Mouse (Mus musculus): ENCODE measurements at regions not wholly inside any gene's neighbourhood (a gene's known extent, or its start where the extent isn't known, plus 50 kb on each side); places are given as distances from the start of the nearest gene placed in this dataset.

DNA sequence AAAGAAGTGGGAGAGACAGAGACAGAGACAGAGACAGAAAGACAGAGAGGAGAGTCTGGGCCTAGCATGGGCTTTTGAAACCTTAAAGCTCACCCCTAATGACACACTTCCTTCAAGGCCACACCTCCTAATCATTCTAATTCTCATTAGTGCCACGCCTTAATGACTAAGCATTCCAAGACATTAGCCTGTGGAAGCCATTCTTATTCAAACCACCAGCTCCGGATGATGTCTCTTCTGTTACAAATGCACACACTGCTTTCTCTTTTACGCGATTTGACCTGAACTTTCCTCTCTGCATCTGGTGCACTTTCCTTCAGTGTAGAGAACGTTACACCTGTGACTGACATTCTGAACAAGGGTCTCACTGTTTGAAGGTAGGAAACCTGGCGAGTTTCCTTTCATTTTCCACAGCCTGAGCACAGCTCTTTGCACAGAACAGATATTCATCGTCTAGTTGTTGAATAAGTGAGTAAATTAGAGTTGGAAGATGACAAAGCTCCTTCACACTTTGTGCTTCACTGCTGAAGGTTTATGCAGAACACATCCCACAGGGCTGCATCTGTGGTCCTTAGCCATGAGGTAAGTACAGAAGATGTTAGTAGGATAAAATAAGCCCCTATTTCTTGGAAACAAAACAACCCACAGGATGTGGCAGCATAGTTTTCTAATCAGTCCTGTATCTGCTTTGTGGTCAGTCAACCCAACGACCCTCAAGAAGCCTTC is 116.8 kb downstream of the Faxc start:
- no peak for DNase-seq (ENCODE audit: low spot score)

DNA sequence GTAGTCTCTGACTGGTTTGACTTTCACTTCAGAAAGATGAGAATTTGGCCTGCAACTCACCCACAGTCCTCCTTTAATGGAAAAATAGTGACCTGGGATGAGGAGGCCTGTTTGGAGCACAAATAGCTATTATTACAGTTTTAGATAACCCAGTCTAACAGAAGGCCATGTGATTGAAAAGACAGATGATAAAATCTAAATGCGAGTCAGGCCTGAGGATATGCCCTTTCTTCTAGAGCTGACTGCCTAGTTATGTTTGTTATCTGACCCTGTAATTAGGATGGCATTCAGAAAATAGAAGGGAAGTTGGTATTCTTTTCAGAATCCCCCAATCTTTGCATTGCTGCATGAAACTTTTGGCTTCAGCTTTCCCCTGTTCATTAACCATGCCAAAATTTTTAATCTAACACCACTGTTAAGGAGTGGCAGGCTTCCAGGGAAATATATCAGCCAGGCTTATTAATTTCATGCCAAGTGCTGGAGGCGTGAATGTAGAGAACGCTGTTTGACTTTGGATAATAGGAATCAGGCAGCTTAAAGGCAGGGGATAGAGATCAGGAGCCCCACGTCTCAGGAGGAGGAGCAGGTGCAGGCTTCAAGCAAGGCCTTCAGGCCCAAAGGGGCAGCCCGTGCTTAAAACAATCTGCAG is 135.8 kb downstream of the Faxc start:
- DNase-seq (ENCODE audit: low spot score) = no peak

DNA sequence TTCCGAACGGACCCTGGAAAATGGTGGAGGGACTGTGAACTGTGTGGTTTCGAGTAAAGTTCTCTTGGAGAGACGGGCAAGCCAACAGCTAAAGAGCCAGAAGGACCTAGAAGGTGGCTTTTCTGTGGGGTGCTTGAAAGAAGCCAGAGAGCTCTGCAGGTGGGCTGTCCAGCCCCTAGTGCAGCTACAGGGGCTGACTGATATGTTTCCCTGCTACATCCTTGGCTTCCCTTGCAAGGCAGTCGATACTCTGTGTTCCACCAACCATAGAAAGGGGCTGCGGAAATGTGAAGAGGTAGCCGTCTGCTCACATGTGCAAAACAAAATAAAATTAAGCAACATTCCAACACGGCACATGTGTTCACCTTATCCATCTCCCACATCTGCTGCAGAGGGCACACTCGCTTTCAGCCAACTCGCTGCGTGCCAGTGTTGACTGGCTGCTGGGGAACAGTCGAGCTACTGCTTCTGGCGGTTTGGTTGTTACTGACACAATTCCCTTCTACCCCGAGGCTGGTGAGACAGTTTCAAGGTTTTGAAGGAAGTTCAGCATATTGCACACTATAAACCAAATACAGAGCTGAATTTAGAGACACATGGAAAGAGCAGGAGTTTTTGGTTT is 136.7 kb downstream of the Faxc start:
- DNase-seq (ENCODE audit: low spot score) = no peak

DNA sequence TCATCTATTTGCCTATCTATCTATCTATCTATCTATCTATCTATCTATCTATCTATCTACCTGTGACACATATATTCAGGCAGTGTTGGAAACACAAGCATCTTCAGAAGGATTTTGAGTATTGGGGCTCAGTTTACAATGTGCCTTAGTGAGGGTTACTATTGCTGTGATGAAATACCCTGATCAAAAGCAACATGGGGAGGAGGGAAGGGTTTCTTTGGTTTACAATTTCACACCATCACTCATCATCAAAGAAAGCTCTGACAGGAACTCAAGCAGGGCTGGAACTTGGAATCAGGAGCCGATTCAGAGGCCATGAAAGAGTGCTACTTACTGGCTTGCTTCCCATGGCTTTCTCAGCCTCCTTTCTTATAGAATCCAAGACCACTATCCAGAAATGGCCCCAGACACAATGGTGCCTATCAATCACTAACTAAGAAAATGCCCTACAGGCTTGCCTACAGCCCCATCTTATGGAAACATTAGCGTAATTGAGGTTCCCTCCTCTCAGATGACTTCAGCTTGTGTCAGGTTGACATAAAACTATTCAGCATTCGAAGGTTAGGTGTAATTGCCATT is 157.2 kb downstream of the Faxc start:
- DNase-seq (ENCODE audit: low spot score) = no peak

DNA sequence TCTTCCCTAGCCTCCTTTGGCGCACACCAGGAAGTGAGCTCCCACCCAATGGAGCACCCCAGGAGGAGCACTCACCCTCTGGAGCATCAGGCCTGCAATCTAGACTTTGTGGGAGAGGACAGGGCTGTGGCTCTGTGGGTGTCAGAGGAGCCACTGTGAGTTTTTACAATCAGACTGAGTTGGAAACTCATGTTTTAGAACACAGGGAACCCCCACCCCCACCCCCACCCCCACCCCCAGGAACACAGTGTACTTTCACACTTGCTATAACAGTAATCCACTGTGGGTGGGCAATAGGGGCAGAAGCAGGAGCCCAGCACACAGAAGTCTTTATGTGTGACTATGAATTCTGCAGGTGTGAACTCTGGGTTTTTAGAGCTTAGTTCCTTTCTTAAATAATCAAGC is 158.5 kb downstream of the Faxc start:
- DNase-seq (ENCODE audit: low spot score) = no peak

DNA sequence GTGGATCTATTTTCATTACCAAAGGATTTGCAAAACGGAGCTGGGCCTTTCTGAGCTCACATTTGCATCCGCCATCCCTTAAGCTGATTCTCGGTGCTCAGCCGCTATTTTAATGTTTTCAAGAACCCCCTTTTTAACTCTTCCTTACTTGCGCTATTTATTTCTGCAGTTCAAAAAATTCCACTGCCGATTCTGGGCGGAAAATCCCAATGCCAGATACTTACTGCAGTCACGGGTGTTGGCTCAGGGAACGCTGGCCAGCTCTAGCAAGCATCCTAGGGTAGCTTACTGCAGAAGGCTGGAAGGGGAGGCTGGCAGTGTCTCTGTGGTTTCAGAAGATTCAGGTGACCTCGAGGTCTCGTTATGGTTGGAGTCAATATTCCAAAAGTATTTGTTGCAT is 159.4 kb downstream of the Faxc start:
- no peak for DNase-seq (ENCODE audit: low spot score)

DNA sequence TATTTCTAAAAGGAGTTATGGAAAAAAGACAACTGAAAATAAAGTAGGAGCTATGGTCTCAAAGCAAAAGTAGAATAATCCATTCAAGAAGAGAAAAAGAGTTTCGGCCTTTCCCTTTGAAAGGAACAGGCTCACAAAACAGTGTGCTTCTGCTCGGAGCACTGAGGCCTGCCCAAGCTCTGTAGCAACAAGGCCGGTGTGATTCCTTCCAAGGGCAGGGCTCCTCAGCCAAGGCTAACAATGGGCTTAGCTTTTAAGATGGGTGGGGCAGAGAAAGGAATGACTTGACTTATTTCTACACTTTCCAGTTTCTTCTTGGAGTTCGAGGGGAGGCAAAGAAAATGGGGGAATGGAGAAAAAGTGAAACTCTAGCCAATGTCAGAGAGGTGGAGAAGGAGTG is 161.4 kb downstream of the Faxc start:
- no peak for DNase-seq (ENCODE audit: low spot score)

DNA sequence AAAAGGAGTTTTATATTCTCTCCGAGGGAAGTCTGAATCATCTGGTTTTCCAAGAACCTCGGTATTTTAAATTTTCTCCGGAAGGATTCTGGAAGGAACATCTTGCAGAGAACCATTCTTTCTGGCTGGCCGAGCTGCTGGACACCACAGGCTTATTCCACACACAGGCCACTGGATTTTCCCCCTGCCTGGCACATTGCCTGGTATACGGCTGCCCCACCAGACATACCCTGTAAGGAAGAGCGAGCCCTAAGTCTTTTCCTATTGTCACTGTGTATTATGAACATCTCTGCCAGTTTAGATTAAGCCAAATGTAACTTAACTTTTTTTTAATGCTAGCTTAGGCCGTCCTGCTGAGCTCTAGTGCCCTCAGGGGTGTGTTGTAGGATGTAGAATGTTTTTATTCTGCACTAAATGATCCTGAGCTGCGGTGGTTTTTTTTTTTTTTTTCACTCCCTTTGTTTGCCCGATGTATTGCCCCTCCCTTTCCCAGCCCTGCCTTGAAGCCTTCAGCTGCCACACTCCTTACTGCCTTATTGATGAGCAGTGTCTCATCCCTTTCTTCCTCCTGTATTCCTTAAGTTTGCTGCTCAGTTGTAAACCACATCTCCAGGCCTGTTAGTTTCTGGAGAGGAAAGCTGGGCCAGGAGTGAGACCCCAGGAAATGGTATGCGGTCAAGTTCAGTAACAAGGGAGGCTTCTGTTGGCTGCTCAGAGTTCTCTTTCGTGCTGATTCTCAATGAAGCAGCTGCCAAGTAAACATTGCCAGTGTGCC is 164.3 kb downstream of the Faxc start:
- DNase-seq (ENCODE audit: low spot score) = peak; percentile 44

DNA sequence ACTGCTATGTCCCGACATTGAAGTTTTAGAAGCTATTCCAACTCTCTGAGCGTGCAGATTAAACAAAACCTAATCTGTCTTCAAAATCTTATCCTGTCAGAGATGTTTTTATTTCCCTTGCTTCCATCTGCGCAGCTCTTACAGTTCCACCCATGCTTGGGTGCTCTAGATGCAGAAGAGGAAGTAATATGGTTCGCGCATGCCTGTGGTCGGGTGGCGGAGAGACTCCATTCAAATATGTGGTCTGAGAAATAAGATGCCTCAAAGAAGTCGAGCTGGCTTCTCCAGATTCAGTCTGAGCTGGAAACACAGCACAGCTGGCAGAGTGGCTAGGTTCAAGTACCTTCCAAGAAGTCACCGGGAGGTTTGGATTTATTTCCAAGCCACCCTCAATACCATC is 167.5 kb downstream of the Faxc start:
- DNase-seq (ENCODE audit: low spot score) = no peak

DNA sequence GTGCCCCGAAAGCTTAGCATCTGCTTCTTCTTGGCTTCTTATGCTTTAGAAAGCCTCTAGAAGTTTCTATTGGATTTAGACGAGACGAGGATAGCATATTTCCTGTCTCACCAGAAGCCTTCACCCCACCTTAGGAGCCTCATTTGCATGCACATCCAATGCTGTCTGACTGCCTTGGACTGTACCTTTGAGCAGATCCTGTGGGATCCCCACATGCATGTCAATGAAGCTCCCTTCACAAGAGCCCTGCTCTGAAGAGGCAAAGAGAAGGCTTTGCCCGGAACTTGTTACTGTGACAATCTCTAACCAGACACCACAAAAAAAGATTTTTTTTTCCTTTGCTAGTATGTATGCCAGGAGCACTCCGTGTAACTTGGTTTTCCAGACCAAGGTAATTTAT is 171.3 kb downstream of the Faxc start:
- no peak for DNase-seq (ENCODE audit: low spot score)

DNA sequence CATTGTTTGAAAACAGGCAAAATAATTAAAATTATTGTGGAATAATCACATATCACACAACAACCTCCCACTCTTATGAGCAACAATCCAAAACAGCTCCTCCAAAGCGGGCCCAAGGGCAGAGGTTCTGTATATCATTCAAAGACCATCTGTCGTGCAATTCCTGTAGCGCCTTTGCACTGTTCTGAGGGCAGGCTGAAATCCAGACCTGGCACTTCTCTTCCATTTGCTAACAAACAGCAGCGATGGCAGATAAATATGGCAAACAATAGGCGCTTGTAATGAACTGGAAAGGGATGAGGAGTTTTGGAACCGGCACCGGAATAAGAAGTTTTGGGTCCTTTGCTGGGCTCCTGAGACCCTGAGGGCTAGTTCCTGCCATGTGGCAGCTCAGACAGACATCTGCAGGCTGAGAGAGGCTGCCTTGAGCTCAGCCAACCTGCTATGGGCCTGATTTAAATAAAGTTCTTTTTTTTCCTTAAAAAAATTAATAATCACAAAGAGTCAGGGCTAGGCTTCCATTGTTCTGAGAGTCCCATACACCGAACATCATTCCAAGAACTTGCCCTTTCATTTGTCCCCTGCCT is 172.0 kb downstream of the Faxc start:
- DNase-seq (ENCODE audit: low spot score) = no peak

DNA sequence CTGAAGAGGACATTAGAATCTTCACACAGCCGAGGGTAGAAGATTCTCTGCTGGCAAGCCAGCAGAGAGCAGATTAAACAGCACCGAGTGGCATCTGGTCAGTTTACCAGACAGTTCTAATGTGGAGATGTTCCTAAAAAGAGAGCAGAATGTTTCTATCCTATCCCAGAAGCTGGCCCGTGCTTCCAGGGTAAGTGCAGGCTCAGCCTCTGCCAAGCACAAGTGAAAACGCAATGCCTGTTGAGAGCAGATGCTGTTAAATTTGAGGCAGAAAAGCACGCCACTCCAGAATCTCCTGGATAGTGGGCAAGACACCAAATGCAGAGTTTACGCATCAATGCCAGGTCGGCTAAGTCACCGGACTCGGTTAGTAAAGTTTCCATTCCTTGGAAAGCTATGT is 175.8 kb downstream of the Faxc start:
- DNase-seq (ENCODE audit: low spot score) = no peak

DNA sequence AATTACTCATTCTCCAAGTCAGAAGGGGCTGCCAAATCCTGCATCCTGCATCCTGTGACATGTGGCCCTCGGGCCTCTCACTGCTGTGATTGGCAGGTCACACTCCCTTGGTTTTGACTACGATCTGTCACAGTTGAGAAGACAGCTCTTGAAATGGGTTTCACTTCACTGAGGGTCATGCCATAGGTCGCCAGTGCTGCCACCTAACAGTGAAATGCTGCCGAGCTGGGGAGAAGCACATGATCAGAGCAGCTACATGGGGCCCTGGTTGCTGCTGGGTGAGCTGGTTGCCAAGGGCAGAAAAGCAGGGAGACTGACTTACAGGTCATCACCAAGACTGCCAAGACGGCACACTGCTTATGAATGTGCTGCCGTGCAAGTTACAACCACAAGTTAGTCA is 178.3 kb downstream of the Faxc start:
- DNase-seq (ENCODE audit: low spot score) = peak; percentile 8

DNA sequence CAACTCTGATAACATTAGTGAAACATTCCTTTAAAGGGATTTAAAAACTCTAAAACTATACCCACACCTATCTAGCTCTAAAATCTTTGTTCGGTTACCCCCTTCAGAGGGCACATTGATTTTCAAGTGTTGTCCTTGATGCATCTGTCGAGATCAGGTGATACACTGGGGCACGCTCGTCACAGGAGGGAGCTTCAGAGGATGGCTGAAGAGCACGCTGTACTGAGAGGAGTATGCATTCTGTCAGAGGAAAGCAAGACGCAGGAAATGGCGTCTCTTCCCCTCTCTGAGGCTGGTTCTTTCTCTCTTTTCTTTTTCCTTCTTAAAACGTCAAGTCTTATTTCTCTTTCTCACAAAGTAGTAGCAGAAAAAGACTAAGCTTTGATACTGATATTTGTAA is 179.3 kb downstream of the Faxc start:
- DNase-seq (ENCODE audit: low spot score) = peak; percentile 10

DNA sequence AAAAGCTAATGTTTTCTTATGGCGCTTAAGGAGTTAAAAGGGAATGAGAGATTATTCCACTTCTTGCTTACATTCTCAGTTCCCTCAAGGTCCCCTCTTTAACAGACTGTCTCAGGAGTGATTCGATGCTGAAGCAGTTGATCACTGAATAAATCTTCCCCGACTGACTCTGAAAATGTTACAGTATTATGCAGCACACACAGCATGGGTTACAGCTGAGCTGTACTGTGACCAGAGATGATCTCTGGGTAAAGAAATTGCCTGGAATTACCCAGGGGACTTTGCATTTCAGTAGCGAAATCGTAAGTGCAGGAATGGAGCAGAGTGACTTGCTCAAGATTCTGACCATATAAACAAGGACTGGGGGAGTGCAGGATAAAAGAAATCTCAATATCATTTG is 181.1 kb downstream of the Faxc start:
- no peak for DNase-seq (ENCODE audit: low spot score)

DNA sequence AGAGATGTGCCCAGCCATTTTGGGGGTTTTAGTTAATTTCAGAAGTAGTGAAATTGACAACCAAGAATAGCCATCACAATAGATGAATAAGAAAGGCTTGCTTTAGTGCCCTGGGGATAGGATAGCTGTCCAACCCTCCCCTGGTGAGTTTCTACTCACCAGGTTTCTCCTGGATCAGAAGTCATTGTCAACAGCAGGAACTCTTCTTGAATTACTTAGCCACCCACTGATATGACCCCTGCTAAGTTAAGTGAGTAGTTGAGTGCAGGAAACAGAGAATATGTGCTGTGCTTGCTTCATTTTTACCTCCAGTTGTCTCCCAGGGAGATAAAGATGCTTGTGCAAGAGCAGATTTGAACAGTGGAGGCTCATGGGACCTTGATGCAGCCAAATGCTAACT is 183.3 kb downstream of the Faxc start:
- no peak for DNase-seq (ENCODE audit: low spot score)

DNA sequence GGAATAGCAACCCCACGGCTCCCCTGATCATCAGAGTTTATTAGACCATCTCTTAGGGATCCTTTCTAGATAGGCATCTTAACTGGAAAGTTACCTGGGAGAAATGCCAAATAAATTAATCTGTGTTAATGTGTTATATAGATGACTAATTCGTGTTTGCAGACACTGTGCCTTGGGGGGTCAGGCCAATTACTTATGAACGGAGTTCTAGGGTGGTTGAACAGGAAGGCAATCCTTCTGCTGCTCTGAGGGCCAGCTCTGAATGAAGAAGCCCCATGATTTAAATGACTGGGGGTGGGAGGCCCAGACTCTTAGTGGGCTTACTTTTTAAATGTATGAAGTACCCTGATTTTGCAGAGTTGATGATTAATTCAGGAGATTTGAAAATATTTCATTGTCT is 188.7 kb downstream of the Faxc start:
- no peak for DNase-seq (ENCODE audit: low spot score)

DNA sequence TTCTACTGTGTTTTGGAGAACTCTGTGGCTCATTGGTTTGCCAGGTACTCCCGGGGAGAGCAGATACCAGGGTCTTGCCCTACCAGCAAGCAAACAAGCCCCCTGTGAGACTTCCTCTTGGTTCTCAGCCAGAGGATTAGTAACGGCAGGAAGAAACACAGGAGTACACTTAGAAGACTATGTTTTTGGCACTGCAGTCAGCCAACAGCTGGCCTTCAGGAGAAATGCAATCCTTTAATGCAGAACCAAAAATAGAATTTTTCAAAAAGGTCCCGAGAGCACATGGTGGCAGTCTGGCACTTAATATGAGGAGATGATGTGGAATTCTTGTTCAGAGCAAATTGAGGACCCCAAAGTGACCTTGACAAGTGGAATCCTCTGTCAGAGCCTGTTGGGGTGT is 189.8 kb downstream of the Faxc start:
- DNase-seq (ENCODE audit: low spot score) = no peak

DNA sequence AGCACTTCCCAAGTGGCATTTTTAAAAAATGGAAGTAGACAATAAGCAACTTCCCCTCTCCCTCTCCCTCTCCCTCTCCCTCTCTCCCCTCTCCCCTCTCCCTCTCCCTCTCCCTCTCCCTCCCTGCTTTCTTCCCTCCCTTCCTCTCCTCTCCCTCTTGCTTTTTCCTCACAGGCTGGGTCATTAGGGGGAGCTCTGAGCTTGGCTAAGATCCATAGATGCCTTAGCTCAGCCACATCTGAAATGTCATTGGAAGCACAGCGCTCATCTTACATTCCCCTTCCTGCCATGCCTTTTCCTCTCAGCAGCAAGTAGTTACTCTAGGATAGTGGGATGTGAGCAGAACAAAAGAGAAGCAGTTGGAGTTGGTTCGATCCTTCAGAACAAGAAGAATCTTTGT is 190.3 kb downstream of the Faxc start:
- no peak for DNase-seq (ENCODE audit: low spot score)

DNA sequence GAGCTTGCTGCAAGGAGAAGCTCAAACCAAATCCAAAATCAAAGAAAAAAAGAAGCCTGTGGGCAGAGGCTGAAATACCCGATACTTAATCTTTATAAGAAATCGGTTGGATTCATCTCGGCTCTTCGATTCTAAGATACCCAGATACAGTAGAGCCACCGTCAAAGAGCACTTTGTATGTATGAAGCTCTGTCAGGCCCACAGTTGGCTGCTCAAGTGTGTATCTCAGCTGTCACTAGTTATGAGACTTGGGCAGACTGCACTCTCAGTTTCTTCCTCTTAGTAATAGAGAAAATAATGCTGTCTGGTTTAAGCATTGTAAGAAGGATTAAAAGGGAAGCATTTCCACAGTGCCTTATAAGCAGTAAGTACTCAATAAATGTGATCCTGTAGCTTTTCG is 193.7 kb downstream of the Faxc start:
- no peak for DNase-seq (ENCODE audit: low spot score)

DNA sequence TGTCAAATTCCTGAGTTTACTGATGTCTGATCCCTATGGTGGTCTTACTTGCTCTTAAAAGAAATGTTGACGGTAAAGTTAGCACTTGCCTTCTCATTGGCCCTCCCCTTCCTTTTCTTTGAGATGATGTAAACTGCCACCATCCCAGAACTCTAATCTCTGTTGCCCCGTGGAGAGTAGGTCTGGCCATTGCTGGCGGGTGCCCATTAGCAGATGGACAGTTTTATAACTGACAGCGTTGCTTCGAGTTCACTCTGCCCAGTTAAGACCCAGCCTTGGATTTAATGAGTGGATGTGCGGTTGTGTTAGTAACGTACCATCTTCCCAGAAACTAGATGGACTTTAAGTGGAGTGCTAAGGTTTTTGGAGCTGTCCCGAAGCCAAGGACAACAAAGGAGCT is 199.4 kb downstream of the Faxc start:
- no peak for DNase-seq (ENCODE audit: low spot score)

All from retina, embryonic 14.5 days (tissue).